Mouse (Mus musculus) heart, embryonic 15.5 days (tissue): ENCODE results near the gene Ahnak2. TPM values are rescaled to one million over a fixed set of nuclear protein-coding genes. Genes with fewer than 3 reads are reported as not detected.

Source experiments
- ATAC-seq: fragments of 200-750 bp; cut with Nextera tagmentation; replicated peaks from 2 replicates; pipeline ENCODE4 v1.8.0; 2017; ENCODE audit warnings: low read depth, moderate TSS enrichment; ENCODE audit not compliant: insufficient number of reproducible peaks, insufficient read depth, low FRiP score
- H3K27ac ChIP-seq: fragments of 300-500 bp; sonication (generic); 2 replicates; pipeline ENCODE4 v1.5.1; 2015; ENCODE audit warnings: mild to moderate bottlenecking, inconsistent platforms
- H3K27me3 ChIP-seq: fragments of 300-500 bp; sonication (generic); 2 replicates; pipeline ENCODE4 v1.6.1; 2015; ENCODE audit warnings: inconsistent platforms
- H3K36me3 ChIP-seq: fragments of 300-500 bp; sonication (generic); 2 replicates; pipeline ENCODE4 v1.6.1; 2015; ENCODE audit warnings: mild to moderate bottlenecking, inconsistent platforms
- H3K4me1 ChIP-seq: fragments of 300-500 bp; sonication (generic); replicated peaks from 2 replicates; pipeline ENCODE4 v1.6.1; 2015; ENCODE audit warnings: inconsistent platforms
- H3K4me2 ChIP-seq: fragments of 300-500 bp; sonication (generic); 2 replicates; pipeline ENCODE4 v1.6.1; 2015; ENCODE audit warnings: inconsistent platforms, mild to moderate bottlenecking, moderate library complexity
- H3K4me3 ChIP-seq: fragments of 300-500 bp; sonication (generic); 2 replicates; pipeline ENCODE4 v1.5.1; 2015; ENCODE audit warnings: mild to moderate bottlenecking, inconsistent platforms
- H3K9ac ChIP-seq: fragments of 300-500 bp; sonication (generic); 2 replicates; pipeline ENCODE4 v1.6.1; 2015; ENCODE audit warnings: mild to moderate bottlenecking, inconsistent platforms
- H3K9me3 ChIP-seq: fragments of 300-500 bp; sonication (generic); replicated peaks from 2 replicates; pipeline ENCODE4 v1.6.1; 2016; ENCODE audit warnings: inconsistent platforms
- WGBS: fragments of 180-500 bp; shearing (Covaris S2); methylation state at CpG from one replicate; pipeline ENCODE4 v1.1.7; 2015; ENCODE audit warnings: mixed read lengths; 5-methylcytosine and 5-hydroxymethylcytosine counted together
- polyA plus RNA-seq: library from polyadenylated mRNA; unstranded; fragments of >200 nt; fragmentation: Nextera tagmentation; extraction: Ambion mirVana; gene quantifications from 2 replicates; pipeline ENCODE4 v1.2.1, GENCODE M21; 2015

Gene Ahnak2
- polyA plus RNA-seq, 1 experiment from 2014 or later: 2.1 TPM

GRCm38 (mm10) chr12:112807796-112808195 is 5.3 kb upstream of the Ahnak2 start:
- no peak for ATAC-seq
- no peak overlapping the region for H3K4me2 ChIP-seq
- peaks cover 57% of the 10 kb centered on the region for H3K4me1 ChIP-seq
- no peaks in the 10 kb centered on the region for H3K9me3 ChIP-seq
- 84% methylated on average over 4 of the region's 4 CpGs for WGBS
- H3K27me3 ChIP-seq: peaks cover 10% of the 10 kb centered on the region
- no peaks in the 10 kb centered on the region for H3K36me3 ChIP-seq
- peak overlapping the region; percentile 12; the same call in 1 of the 2 replicates for H3K9ac ChIP-seq
- H3K4me3 ChIP-seq: no peak overlapping the region
- no peak overlapping the region for H3K27ac ChIP-seq

GRCm38 (mm10) chr12:112806044-112806443 is 3.6 kb upstream of the Ahnak2 start:
- Histone ChIP-seq H3K9me3 (no peaks in the 10 kb centered on the region), H3K27ac (no peak overlapping the region), H3K4me2 (no peak overlapping the region), H3K4me3 (no peak overlapping the region), H3K4me1 (peaks cover 52% of the 10 kb centered on the region), H3K27me3 (peaks cover 25% of the 10 kb centered on the region), H3K9ac (no peak overlapping the region), H3K36me3 (no peaks in the 10 kb centered on the region)
- WGBS: 55% methylated on average over 6 of the region's 6 CpGs
- no peak for ATAC-seq

- Histone ChIP-seq H3K4me2 (no peak overlapping the region), H3K4me3 (no peak overlapping the region), H3K4me1 (peaks cover 42% of the 10 kb centered on the region), H3K36me3 (no peaks in the 10 kb centered on the region), H3K9ac (no peak overlapping the region), H3K27me3 (peaks cover 32% of the 10 kb centered on the region), H3K27ac (no peak overlapping the region), H3K9me3 (no peaks in the 10 kb centered on the region)
- no peak for ATAC-seq
- 37% methylated on average over 13 of the region's 13 CpGs for WGBS
Observed at GRCm38 (mm10) chr12:112804046-112804445, 1.6 kb upstream of the Ahnak2 start.

- peak overlapping the region; percentile 100 for H3K4me2 ChIP-seq
Observed at GRCm38 (mm10) chr12:112802917-112803316, 460 bp upstream of the Ahnak2 start.

GRCm38 (mm10) chr12:112800476-112800875 is 2.0 kb downstream of the Ahnak2 start:
- no peak for ATAC-seq
- no peaks in the 10 kb centered on the region for H3K36me3 ChIP-seq
- H3K4me3 ChIP-seq: no peak overlapping the region
- H3K9me3 ChIP-seq: no peaks in the 10 kb centered on the region
- no peak overlapping the region for H3K27ac ChIP-seq
- WGBS: 10% methylated on average over 4 of the region's 4 CpGs
- H3K27me3 ChIP-seq: peaks cover 34% of the 10 kb centered on the region
- no peak overlapping the region for H3K9ac ChIP-seq
- H3K4me1 ChIP-seq: peaks cover 69% of the 10 kb centered on the region
- H3K4me2 ChIP-seq: no peak overlapping the region

More at GRCm38 (mm10) chr12:112802917-112803316, 460 bp upstream of the Ahnak2 start:
- Histone ChIP-seq H3K27ac (no peak overlapping the region), H3K9ac (no peak overlapping the region), H3K4me3 (no peak overlapping the region), H3K9me3 (no peaks in the 10 kb centered on the region), H3K36me3 (no peaks in the 10 kb centered on the region), H3K4me1 (peaks cover 47% of the 10 kb centered on the region), H3K27me3 (peaks cover 35% of the 10 kb centered on the region)
- ATAC-seq: no peak
- 29% methylated on average over 3 of the region's 3 CpGs for WGBS

GRCm38 (mm10) chr12:112799237-112799970 is 3.1 kb downstream of the Ahnak2 start:
- no peaks in the 10 kb centered on the region for H3K36me3 ChIP-seq
- ATAC-seq: no peak
- no peak overlapping the region for H3K9ac ChIP-seq
- H3K4me2 ChIP-seq: no peak overlapping the region
- no peak overlapping the region for H3K4me3 ChIP-seq
- H3K9me3 ChIP-seq: no peaks in the 10 kb centered on the region
- peaks cover 78% of the 10 kb centered on the region for H3K4me1 ChIP-seq
- WGBS: 76% methylated on average over 10 of the region's 10 CpGs
- H3K27ac ChIP-seq: no peak overlapping the region
- H3K27me3 ChIP-seq: peaks cover 34% of the 10 kb centered on the region

- Histone ChIP-seq H3K4me2 (no peak overlapping the region), H3K4me3 (no peak overlapping the region), H3K27me3 (peaks cover 34% of the 10 kb centered on the region), H3K9ac (no peak overlapping the region), H3K36me3 (no peaks in the 10 kb centered on the region), H3K9me3 (no peaks in the 10 kb centered on the region), H3K4me1 (peaks cover 78% of the 10 kb centered on the region), H3K27ac (no peak overlapping the region)
- 68% methylated on average over 5 of the region's 5 CpGs for WGBS
- ATAC-seq: no peak
Observed at GRCm38 (mm10) chr12:112798716-112799115, 3.7 kb downstream of the Ahnak2 start.

GRCm38 (mm10) chr12:112798332-112798681 is 4.2 kb downstream of the Ahnak2 start:
- H3K27me3 ChIP-seq: peaks cover 33% of the 10 kb centered on the region
- no peak overlapping the region for H3K27ac ChIP-seq
- H3K9ac ChIP-seq: no peak overlapping the region
- H3K36me3 ChIP-seq: no peaks in the 10 kb centered on the region
- peaks cover 80% of the 10 kb centered on the region for H3K4me1 ChIP-seq
- 35% methylated on average over 5 of the region's 5 CpGs for WGBS
- no peaks in the 10 kb centered on the region for H3K9me3 ChIP-seq
- no peak overlapping the region for H3K4me2 ChIP-seq
- no peak for ATAC-seq
- H3K4me3 ChIP-seq: no peak overlapping the region

- no peaks in the 10 kb centered on the region for H3K9me3 ChIP-seq
- peaks cover 28% of the 10 kb centered on the region for H3K27me3 ChIP-seq
- H3K9ac ChIP-seq: no peak overlapping the region
- H3K4me3 ChIP-seq: no peak overlapping the region
- no peak overlapping the region for H3K4me2 ChIP-seq
- H3K4me1 ChIP-seq: peaks cover 79% of the 10 kb centered on the region
- no peak for ATAC-seq
- no peaks in the 10 kb centered on the region for H3K36me3 ChIP-seq
- WGBS: 36% methylated on average over 15 of the region's 15 CpGs
- no peak overlapping the region for H3K27ac ChIP-seq
Observed at GRCm38 (mm10) chr12:112797672-112798331, 4.7 kb downstream of the Ahnak2 start.

GRCm38 (mm10) chr12:112796551-112797510 is 5.6 kb downstream of the Ahnak2 start:
- Histone ChIP-seq H3K27me3 (peaks cover 20% of the 10 kb centered on the region), H3K27ac (no peak overlapping the region), H3K36me3 (no peaks in the 10 kb centered on the region), H3K4me2 (no peak overlapping the region), H3K9ac (0 out of 2 replicates have a peak overlapping the region, but pooled peaks have one; percentile 6), H3K4me1 (peaks cover 72% of the 10 kb centered on the region), H3K4me3 (no peak overlapping the region), H3K9me3 (no peaks in the 10 kb centered on the region)
- 46% methylated on average over 17 of the region's 17 CpGs for WGBS
- ATAC-seq: no peak
